Mouse (Mus musculus) brown adipose tissue, adult 24 weeks (tissue): ENCODE measurements around the gene Dap. TPM values are rescaled to one million over a fixed set of nuclear protein-coding genes. Genes with fewer than 3 reads are reported as not detected.

Source experiments
- H3K27ac ChIP-seq: fragments of 200-500 bp; replicated peaks from 2 replicates; pipeline ENCODE4 v1.5.1; 2012; ENCODE audit warnings: low read depth, mild to moderate bottlenecking, low read length
- H3K4me1 ChIP-seq: fragments of 200-500 bp; 2 replicates; pipeline ENCODE4 v1.6.1; 2012; ENCODE audit warnings: low read length, mixed read lengths; ENCODE audit not compliant: control insufficient read depth, insufficient read depth, insufficient read length
- H3K4me3 ChIP-seq: fragments of 200-500 bp; 2 replicates; pipeline ENCODE4 v1.5.1; 2012; ENCODE audit warnings: low read depth, mild to moderate bottlenecking, low read length, moderate library complexity; ENCODE audit not compliant: insufficient read depth
- polyA plus RNA-seq: library from polyadenylated mRNA; stranded (reverse); fragments of >200 nt; gene quantifications from 2 replicates; pipeline ENCODE4 v1.2.4, GENCODE M21; 2012; ENCODE audit not compliant: missing spikeins, insufficient read depth, insufficient read length

Gene Dap
- polyA plus RNA-seq, 1 experiment = 102 TPM

- Histone ChIP-seq H3K4me1 (no peaks in the 10 kb centered on the region), H3K27ac (no peak overlapping the region), H3K4me3 (no peak overlapping the region)
These were observed 41.3 kb downstream of the Dap start for GRCm38 (mm10) chr15:31265404-31265803.

- no peaks in the 10 kb centered on the region for H3K4me1 ChIP-seq
- H3K27ac ChIP-seq = no peak overlapping the region
- no peak overlapping the region for H3K4me3 ChIP-seq
These were observed 41.7 kb downstream of the Dap start for GRCm38 (mm10) chr15:31265845-31266244.

- no peaks in the 10 kb centered on the region for H3K4me1 ChIP-seq
These were observed 44.0 kb downstream of the Dap start for GRCm38 (mm10) chr15:31268148-31268547.

GRCm38 (mm10) chr15:31269558-31269957, 45.4 kb downstream of the Dap start:
- no peak overlapping the region for H3K4me3 ChIP-seq
- no peaks in the 10 kb centered on the region for H3K4me1 ChIP-seq
- no peak overlapping the region for H3K27ac ChIP-seq

More at GRCm38 (mm10) chr15:31268148-31268547, 44.0 kb downstream of the Dap start:
- H3K27ac ChIP-seq = no peak overlapping the region
- H3K4me3 ChIP-seq = no peak overlapping the region

- H3K4me3 ChIP-seq = no peak overlapping the region
- H3K4me1 ChIP-seq = no peaks in the 10 kb centered on the region
- H3K27ac ChIP-seq = no peak overlapping the region
These were observed 48.6 kb downstream of the Dap start for GRCm38 (mm10) chr15:31272695-31273094.

DNA sequence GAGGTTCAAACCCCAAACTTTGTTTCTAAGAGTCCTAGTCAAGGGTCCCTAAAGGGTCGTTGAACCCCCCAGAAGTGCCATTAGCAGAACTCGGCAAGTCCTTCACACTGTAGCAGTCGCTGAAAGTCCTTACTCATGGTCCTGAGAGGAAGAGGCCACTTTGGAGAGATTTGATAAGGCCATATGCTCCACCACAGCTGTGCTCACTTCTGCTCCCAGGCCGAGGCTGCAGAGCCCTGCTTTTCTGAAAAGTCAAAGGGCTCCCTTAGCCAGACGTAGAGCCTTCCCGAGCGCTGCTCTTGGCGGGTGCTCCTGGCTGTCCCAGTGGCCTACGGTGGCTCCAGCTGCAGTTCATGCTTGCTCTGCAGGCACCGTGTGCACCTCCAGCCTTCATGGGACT, 49.4 kb downstream of the Dap start:
- H3K27ac ChIP-seq = no peak overlapping the region
- no peak overlapping the region for H3K4me3 ChIP-seq
- H3K4me1 ChIP-seq = no peaks in the 10 kb centered on the region

GRCm38 (mm10) chr15:31278090-31278489, 54.0 kb downstream of the Dap start:
- H3K4me1 ChIP-seq = 0 out of 2 replicates have a peak, but pooled peaks cover 3% of the 10 kb centered on the region
- no peak overlapping the region for H3K27ac ChIP-seq
- no peak overlapping the region for H3K4me3 ChIP-seq

DNA sequence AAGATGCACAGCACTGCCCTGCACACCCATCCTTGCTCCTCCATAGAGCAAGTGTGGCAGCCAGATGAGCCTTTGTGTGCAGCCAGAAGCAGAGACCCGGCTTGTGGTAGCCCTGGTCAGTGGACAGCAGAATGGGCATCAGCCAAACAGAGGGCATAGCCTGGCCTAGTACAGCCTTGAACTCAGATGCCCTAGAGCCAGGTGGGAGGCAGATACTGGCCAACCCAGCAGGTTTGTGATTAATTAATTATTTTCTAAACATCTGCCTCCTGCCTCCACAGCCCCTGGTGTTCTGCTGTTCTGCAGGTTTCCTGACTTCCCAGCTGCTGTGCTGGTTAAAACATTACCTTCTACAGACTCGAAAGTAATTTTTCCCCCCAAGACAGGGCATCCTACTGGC, 55.0 kb downstream of the Dap start:
- H3K27ac ChIP-seq = no peak overlapping the region
- no peak overlapping the region for H3K4me3 ChIP-seq
- 0 out of 2 replicates have a peak, but pooled peaks cover 3% of the 10 kb centered on the region for H3K4me1 ChIP-seq

DNA sequence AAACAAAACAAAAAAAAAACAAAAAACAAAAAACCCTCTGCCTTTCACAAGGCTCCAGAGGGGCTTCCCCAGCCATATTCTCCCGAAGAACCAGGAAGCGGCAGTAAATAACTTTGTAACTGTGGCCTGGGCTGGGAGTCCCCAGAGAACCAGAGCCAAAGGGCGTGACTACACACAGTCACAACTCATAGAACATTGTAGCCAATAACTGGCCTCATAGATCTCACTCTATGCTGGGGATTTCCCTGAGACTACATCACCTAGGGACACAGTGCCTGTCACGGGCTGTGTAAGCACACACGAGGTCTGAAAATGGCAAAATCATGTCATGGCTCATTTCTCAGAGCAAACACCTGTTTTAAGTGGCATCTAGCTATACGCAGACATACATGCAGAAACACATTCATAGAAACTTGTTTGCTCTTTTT, 55.5 kb downstream of the Dap start:
- H3K27ac ChIP-seq = no peak overlapping the region
- no peak overlapping the region for H3K4me3 ChIP-seq
- H3K4me1 ChIP-seq = 0 out of 2 replicates have a peak, but pooled peaks cover 3% of the 10 kb centered on the region

- H3K4me3 ChIP-seq = no peak overlapping the region
- 0 out of 2 replicates have a peak, but pooled peaks cover 3% of the 10 kb centered on the region for H3K4me1 ChIP-seq
- no peak overlapping the region for H3K27ac ChIP-seq
These were observed 55.9 kb downstream of the Dap start for GRCm38 (mm10) chr15:31280059-31280458.

DNA sequence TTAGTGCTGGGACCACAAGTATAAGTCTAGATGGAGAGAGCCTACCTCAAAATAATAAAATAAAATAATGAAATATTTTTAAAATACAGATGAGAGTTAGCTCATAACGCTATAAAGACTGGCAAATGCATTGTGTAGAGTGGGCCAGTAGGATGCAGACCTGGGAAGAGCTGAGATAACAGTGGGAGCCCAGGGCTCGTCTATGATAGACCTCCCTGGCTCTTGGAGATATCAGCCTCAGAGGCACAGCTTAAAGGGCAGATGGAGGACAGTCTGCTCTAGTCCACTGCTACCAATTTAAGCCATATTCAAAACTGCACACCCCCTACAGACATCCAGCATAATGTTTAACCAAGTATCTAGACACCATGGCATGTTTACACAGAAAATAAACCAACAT, 56.6 kb downstream of the Dap start:
- Histone ChIP-seq H3K4me3 (no peak overlapping the region), H3K4me1 (0 out of 2 replicates have a peak, but pooled peaks cover 3% of the 10 kb centered on the region), H3K27ac (no peak overlapping the region)

GRCm38 (mm10) chr15:31281830-31282229, 57.7 kb downstream of the Dap start:
- Histone ChIP-seq H3K27ac (no peak overlapping the region), H3K4me3 (no peak overlapping the region), H3K4me1 (0 out of 2 replicates have a peak, but pooled peaks cover 3% of the 10 kb centered on the region)

DNA sequence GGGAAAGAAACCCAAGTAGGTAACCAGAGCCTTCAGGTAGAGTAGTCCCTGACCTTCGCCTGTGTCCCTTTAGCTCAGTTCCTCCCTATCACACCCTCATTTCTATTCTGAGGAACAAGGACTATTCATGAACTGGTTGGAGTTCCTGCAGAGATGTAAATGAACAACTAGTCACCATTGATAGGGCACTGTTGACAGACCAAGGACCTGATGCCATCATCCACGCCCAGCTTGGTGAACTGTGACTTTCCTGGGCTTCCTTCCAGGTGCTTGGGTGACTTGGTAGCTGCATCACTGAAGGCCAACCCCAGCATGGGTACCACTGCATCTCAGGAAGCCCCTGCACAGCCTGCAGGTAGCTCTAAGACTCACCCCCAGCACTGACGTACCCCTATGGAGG, 58.2 kb downstream of the Dap start:
- H3K4me3 ChIP-seq = no peak overlapping the region
- no peak overlapping the region for H3K27ac ChIP-seq
- 0 out of 2 replicates have a peak, but pooled peaks cover 3% of the 10 kb centered on the region for H3K4me1 ChIP-seq

DNA sequence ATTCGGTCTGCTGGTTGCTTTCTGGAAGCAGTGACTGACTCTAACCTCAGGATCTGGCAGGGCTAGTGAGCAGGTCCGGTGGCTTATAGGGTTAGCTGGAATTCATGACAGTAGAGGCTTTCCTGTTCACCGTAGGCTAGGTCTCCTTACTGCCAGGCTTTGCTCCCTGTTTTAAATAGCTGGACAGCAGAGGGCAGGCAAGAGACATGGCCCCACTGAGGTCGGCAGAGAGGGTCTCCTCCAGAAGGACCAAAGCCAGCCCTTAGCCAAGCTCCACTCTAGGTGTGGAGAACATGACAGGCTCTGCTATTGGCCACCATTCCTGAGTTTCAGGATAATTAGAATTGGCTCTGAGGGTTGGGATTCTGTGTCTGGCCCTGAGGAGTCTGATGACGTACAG, 60.0 kb downstream of the Dap start:
- 0 out of 2 replicates have a peak, but pooled peaks cover under 1% of the 10 kb centered on the region for H3K4me1 ChIP-seq
- H3K27ac ChIP-seq = no peak overlapping the region
- H3K4me3 ChIP-seq = no peak overlapping the region

GRCm38 (mm10) chr15:31284922-31285631, 61.0 kb downstream of the Dap start:
- H3K27ac ChIP-seq = no peak overlapping the region
- H3K4me3 ChIP-seq = no peak overlapping the region
- H3K4me1 ChIP-seq = no peaks in the 10 kb centered on the region

DNA sequence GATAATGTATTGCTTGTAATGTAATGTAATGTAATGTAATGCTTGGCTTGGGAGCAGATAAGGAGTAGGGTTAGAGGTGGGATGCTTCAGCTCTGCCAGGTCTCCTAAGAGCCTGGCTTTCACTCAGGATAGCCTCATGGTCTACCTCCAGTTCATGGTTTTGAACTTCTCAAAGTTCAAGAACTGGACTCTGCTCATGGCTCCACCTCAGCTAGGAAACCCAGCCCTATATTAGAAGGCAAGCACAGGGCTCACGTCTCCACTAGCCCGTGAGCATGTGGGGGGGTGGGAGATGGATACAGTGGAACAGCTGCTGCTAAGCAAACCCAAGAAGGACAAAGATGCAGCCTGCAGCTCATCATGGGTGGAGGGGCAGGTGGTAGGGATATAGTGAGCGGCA, 61.6 kb downstream of the Dap start:
- no peak overlapping the region for H3K4me3 ChIP-seq
- H3K27ac ChIP-seq = no peak overlapping the region
- no peaks in the 10 kb centered on the region for H3K4me1 ChIP-seq
